Mouse (Mus musculus) embryo, embryonic 10.5 days (tissue): ENCODE measurements at regions not wholly inside any gene's neighbourhood (a gene's known extent, or its start where the extent isn't known, plus 50 kb on each side); places are given as distances from the start of the nearest gene placed in this dataset.
A peak's percentile ranks its signal among the peaks of the same experiment; 100 is the strongest.

Source experiments
- DNase-seq: peaks from one replicate; pipeline ENCODE4 v3.0.0-alpha.2; 2015; ENCODE audit warnings: low spot score

DNA sequence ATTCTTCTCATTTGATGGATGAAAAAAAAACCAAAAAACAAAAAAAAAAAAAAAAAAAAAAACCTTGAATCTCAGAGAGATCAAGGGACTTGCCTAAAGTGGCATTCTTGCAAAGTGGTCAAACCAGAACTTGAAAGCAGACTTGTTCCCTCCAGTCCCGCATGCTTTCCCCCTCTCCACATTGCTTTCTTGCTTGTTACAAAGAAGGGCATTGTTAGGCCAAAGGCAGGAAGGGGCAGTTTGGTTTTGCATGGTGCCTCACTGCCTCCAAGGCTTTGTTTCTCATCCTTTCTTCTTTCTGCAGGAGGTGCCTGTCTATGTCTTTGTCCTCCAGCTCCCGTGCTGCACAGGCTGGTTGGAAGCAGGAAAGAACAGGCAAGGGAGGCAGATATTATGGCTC, 356.2 kb upstream of the Tenm4 start:
- DNase-seq = peak; percentile 44

DNA sequence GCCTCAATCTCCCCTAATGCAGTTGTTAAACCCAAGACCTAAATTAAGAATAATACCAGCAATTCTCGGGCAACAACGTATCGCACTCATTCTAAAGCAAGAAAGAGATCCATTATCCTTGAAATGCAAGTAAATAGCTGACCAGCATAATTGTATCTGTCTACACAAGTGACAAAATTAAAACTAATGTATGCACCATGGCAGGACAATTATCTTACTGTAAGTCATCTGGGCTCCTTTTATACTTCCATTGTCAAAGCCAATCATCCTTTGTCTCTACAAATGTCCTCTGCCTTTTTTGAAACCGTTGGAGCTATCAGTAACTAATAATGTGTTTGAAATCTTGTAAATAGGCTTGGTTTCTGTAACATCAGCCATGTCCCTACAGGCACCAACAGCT, 347.5 kb upstream of the Tenm4 start:
- DNase-seq = no peak

DNA sequence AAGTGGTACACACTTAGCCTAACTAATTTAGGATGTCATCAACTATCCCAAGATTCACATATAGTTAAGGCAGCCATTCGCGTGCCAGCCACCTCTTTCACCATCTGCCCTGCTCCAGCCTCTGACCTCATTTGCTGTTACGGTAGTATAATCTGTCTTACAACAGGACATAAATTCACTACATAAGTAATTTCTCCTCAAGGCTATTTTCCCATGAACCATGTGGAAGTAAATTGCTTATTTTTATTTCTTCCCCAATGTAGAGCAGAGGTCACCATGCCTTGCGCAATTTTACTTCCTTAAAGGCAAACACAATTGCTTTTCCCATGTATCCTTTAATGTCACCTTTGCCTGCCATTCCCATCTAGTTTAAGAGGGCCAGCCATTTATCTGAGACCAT, 341.2 kb upstream of the Tenm4 start:
- DNase-seq = no peak

DNA sequence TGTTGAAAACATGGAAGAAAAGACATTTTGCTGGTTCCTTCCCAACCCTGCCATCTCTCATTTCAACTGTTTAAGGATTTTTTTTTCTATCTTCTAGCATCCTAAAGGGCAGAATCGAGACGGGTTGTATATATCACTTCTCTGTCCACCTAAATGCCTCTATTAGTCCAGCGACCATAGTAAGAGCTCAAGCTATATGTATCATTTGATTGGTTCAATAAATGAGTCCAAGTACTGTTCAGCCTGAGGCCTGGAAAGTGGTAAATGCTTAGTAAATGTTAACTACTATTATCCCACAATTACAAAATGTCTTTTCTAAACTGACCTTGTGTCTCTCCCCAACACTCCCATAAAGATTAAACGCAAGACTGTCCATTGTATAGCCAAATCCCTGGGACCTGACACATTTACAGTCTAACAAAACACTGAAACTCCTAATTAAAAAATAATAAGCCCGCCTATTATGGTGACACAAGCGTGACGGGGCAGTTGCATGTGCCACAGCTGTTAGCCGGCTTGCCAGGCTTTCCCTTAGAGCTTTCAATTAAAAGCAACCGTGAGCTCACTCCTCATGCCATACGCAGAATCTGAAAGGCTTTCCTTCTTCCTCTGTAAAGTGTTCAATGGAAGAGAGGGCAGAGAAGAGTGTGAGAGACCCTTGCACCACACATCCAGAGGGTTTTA, 336.7 kb upstream of the Tenm4 start:
- no peak for DNase-seq

DNA sequence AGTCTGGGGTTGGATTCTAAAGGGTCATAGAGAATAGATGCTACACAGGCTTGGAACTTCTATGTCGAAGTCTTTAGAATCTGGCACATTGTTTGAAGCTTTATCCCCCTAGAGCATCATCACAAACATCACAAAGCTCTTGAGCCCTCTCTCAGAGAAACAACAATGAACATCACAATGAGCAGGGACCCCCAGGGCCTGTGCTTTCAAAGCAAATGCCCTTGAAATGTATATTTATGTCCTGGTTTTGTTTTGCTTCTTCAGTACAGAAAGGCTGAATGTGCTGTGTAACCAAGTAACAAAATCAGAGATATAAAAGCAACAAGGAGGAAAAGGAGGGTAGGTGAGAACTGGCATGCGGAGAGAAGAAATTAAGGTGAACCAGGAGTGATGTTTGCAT, 330.6 kb upstream of the Tenm4 start:
- peak; percentile 7 for DNase-seq

DNA sequence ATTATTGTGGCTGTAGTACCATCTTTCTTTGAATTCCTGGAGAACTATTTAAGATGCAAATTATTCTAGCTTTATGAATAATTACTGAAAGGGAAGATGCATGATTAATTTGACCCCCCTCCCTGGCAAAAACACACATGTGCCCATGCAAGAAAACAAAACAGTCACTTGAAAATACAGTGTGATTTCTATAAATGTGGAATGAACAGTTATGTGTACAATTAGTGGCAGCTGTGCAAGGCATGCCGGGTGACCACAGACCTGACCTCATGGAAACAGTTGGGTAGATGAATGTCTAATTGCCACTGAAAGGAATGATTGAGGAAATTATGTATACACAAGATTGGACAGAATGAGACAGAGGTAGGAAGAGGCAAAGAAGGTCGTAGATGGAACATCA, 321.2 kb upstream of the Tenm4 start:
- no peak for DNase-seq

DNA sequence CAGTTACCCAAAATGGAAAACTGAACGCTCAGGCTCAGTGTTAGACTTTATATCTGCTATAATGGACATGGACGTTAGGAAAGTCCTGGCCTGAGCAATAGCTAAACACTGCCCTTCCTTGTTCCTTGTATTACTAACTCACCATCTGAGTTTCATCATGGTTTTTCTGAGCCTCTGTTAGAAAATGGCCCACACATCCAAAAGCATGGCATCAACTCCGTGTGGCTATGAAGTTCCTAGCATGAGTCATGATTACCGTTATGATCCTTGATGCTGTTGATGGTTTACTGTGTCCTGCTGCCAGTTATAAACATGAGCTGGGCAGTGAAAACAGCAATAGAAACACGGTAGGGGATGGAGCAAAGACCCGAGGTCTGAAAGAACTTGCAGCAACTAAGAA, 318.4 kb upstream of the Tenm4 start:
- DNase-seq = no peak

DNA sequence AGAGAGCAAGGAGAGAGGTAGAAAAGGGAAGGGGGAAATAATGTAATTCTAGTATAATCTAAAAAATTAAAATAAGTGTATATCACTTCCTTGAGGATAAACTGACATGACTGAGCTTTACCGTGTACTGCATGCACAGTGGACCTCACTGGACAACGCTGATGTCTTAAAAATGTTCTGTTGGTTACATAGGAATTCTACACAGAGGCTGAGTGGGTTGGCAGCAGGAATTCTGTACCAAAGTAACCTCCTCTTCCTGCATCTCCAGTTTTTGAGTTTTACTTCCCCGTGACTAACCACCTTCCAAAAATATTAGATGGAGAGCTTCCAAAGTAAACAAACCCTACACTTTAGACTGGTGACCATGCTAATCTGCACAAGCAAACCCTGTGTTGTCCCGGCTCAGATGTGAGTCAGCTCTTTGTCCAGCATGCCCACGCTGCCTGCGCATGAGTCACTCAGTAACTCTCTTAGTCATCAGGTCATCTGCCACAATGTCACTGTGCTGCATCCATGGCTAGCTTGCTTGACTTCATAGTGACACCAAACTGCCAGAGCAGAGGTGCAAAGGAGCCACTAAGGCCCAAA, 317.7 kb upstream of the Tenm4 start:
- no peak for DNase-seq

DNA sequence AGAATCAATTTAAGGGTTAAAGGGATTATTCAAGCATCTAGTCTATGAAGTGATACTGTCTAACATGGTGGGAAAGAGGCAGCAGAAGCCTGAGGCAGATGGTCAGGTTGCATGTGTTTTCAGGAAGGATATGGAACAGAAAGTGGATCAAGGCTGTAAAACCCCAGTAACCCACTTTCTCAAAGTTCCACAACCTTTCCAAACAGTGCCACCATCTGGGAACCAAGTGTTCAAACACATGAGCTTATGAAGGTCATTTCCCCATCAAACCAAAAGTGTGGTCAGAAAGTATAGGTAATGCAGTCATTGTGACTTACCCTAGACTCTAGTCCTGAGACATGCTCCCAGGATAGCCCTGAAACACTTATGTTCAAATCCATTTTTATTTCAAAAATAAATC, 312.8 kb upstream of the Tenm4 start:
- peak; percentile 21 for DNase-seq

DNA sequence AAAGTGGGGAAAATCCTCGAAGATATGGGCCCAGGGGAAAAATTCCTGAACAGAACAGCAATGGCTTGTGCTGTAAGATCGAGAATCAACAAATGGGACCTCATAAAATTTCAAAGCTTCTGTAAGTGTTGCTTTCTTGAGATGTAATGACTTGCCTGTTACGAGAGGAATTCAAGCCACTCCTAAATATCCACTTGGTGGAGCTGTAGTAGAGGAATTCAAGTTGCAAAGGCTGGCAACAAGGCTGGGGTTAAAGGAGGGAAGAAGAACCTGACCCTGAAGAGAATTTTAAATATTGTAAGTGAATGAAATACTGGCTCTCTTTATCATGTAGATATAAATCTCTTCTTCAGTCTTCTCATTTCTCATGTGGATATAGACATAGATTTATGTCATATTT, 306.8 kb upstream of the Tenm4 start:
- DNase-seq = peak; percentile 12

DNA sequence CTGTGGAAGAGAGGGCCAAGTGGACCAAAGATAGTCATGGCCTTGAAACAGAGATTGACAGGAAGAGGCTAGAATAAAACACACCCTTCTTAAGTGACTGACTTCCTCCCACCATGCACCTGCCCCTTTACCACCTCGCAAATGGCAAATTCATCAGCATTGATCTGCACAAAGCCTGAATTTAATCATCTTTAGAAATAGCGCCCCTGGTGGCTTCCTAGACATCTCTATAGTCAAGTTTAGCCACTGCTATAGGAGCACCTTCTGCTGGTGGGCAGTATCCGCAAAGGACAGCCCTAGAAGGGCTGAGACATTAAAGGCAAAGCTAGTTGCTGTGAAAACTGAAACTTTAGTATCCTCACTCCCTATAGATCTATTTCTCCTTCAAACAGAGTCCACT, 305.8 kb upstream of the Tenm4 start:
- peak; percentile 54 for DNase-seq

DNA sequence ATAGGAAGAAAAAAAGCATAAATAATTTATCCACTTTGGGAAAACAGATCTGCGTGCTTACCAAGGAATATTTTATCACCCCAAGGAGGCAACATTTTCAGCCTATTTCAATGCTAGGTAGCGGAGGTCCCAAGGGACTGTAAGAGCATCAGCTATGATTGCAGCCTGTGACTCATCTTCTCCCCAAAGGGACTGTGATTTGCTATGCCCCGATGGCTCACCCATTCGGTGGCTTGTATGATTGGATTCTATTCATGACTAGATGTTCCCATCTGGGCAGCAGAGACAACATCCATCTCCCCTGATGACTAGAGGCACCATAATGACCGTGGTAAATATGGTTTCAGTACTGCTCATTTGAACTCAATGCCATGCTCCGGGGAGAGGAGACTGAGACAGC, 302.3 kb upstream of the Tenm4 start:
- DNase-seq = no peak

DNA sequence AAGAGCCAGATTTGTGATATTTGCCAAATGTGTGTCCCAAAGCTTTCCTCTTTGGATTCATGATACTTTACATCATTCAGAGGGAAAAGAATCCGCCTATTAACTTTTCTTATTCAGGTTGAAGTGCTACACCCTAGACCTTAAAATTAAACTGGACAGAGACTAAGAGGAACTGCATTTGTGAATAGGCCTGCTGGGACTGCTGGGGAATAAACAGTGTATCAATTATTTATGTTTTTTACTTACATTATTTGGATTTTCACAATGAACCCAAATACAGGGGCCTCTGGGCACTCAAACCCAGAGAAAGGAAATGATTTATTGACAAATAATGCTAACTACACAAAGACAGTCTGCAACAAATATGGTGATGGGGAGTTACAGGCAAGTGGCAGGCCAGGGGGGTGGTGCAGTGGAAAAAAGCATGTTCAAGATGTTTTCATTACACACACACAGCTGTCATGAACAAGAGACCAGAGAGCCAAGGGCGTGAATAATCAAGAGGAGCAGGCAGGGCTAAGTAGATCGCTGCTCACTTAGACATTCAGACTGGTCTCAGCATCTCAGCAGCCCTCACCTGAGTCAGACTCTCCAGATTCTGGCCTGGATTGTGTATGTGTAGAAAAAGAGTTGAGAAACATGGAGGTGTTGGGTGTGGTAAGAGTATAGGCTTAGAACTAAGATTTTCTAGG, 290.3 kb upstream of the Tenm4 start:
- no peak for DNase-seq

DNA sequence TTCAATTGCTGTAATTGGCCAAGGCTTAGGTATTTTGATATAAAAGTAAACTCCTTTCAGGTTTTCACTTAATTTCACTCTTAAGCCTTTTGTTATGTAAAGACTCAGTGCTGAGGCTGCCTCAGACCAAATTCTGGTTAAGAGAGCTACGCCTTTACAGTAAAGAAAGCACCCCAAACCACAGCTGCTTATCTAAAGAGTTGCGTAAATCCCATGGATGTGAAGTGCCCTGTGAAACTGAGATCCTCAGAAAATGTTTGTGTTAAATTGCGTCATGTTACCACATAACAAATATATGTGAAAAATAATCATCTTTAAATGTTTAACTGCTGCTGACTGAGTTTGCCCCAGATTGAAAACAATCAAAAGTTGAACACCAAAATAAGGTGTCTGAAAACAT, 269.5 kb upstream of the Tenm4 start:
- DNase-seq = no peak

DNA sequence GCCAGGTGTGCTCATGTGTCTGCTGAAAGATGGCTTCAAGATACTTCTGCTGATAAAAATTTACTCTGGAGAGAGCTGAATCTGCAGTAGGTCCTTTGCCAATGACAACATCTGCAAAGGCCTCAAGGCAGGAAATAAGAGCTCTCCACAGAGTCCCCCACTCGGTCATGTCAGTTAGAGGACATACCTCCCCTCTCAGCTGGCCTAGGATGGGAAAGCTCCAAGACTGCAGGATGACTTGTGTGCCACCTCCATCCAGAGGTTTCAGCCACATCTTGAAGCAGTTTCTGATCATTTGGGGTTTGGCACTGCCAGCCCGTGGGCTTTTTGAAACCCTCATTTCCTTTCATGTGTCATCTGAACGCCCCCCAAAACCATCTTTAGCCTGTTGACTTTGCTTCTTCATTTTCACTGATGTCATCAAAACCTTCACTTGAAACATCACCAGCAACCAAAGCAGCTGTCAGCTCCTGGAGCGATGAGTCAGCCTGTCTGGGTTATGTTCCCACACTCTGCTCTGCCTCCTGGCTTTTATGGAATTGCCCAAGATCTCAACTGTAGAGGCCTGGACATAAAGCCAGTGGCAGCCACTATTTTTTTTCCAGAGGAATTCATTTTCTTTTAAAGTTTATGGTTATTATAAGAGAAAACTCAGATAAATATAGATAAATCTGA, 256.5 kb upstream of the Tenm4 start:
- no peak for DNase-seq

DNA sequence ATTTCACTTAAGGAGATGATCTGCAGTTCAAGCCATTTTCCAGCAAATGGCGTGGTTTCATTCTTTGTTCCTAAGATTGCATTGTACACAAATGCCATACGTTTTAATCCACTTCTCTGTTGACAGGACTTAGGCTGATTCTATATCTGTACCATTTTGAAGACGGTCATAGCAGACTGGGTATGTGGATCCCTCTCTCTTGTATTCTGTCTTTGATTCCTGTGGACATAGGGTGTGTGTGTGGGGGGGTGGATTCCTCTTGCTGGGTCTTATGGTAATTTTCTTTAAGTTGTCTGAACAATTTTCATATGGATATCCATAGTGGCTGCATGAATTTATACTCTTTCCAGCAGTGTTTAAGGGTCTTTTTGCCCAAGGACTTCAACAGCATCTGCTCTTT, 251.1 kb upstream of the Tenm4 start:
- DNase-seq = no peak

DNA sequence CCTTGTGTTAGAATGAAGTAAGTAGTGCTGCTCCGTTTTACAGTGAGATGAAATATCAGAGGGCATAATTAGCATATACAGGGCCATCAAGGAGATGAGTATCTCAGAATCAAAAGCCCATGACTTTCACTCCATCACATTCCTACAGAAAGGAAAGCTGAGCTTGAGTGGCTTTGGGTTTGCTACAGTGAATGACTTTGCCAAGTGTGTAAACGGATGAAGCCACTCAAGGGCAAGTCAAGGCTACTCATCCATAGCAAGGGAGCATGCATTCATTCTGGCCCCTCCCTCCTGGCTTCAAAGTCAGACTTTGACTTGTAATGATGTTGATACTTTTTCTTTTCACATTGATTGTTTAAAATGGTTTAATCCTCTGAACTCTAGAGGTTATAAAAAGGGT, 246.2 kb upstream of the Tenm4 start:
- DNase-seq = no peak

DNA sequence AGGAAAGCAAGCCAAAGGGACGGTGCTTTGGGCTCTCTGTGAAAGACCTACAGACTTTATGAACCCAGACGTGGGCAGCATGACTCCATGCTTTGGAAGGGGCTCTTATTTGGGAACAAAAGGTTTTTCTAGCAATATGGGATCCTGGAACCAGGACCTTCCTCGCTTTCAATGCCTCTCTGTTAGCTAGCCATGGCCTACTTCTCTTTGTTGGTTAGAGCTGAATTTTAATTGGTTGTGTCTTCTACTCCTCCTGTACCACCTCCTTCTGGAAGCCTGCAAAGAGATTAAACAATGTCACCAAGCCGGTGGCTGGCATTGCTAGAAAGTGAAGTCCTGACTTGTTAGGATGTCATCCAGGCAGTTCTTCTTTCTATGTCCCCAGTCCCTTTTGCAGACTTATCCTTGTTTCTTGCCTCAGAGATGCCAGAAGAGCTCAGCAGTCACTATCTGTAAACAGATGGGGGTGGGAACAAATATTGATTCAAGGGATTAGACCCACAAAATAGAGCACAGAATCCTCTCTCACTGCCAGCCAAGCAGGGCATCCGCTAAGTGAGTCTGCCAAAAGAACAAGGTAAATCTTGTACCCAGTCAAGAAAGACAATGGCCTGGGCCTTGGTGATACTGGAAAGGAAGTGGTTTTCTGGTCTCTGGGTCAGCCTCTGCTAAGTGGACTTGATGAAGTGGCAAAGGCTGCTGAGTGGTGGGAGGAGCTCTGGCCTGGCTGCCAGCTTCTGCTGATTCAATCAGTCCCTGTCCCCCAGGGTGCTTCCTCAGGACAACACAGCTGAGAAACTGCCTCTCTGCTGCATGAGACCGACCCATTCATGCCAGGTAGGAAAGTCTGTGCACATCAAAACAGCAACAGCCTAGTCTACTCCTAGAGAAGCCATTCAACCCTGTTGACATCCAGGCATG, 244.7 kb upstream of the Tenm4 start:
- peak; percentile 1 for DNase-seq

DNA sequence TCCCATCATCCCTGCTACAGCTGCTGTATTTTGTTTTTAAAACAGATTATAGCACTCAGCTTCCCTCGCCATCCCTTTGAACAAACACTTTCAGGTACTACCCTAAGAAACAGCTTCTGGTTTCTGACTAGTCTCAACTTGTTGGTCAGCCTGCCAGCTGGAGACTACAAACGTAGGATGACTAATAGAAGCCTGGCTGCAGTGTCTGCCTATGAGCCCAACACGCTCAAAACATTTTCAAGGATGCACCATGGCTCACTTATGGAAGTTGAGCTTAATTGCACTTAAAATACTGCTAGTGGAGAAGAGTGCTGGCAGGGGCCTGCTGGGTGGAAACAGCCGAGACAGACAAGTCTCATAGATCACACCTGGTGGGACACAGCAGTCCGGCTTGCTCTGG, 234.4 kb upstream of the Tenm4 start:
- DNase-seq = no peak

DNA sequence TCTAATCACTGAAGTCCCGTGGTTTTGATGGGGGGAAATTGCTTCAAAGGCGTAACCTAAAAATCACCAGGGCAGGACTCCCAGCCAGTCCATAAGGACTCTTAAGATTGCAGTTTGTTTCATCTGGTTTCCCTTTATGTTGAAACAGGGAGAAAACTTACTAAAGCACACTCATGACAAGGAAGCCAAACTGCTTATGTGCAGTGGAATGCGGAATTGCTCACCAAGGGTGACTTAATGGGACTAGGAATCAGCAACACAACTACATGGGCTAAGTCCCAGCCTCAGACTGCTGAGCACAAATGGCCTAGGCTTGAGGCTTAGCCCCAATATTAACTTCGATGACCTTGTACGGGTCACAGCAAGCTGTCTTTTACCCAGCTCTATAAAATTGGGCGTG, 227.6 kb upstream of the Tenm4 start:
- DNase-seq = no peak

DNA sequence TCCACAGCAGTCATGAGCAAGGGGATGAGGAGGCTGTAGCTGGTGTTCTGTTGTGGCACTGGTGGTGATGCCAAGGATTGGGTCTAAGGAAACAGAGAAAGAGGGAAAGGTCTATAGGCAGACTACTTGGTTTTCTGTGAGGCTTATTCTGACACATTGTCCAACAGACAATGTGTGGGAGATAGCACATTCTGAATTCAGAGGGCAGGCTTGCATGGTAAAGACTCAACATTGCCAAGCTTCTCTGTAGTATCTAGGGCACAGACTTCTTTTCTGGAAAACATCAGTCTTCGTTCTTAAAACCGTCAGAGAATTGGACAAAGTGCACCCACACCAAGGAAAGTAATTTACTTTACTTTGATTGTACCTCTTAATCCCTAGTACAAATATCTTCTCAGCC, 218.7 kb upstream of the Tenm4 start:
- DNase-seq = no peak

DNA sequence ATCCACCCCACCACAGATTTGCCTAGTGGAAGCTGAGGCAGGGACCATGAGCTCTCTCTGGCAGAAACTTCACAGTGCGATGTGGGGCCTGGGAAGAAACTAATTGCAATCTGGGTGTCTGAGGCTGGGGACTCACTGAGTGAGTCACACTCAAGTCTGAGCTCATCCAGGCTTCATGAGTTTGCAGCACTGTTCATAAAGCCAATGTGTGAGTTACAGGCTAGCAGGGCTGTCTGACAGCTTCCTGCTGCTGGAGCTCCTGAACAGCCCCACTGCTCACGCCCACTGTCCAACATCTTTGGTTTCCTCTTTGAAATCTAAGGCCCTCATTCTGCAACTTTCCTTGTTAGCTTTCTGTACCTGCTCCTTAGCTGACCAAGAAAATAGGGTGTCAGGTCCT, 216.5 kb upstream of the Tenm4 start:
- no peak for DNase-seq
